Mouse (Mus musculus): ENCODE results near the gene Ppih. TPM values are rescaled to one million over a fixed set of nuclear protein-coding genes. Genes with fewer than 3 reads are reported as not detected.
"Not testable (repeated sequence)": the region's sequence is repeated elsewhere in the genome, so short reads cannot be mapped to it uniquely, and the experiment has no call there.

Gene Ppih
- total RNA-seq, 2 experiments from 2014 or later = 23.0 to 26.7 TPM

DNA sequence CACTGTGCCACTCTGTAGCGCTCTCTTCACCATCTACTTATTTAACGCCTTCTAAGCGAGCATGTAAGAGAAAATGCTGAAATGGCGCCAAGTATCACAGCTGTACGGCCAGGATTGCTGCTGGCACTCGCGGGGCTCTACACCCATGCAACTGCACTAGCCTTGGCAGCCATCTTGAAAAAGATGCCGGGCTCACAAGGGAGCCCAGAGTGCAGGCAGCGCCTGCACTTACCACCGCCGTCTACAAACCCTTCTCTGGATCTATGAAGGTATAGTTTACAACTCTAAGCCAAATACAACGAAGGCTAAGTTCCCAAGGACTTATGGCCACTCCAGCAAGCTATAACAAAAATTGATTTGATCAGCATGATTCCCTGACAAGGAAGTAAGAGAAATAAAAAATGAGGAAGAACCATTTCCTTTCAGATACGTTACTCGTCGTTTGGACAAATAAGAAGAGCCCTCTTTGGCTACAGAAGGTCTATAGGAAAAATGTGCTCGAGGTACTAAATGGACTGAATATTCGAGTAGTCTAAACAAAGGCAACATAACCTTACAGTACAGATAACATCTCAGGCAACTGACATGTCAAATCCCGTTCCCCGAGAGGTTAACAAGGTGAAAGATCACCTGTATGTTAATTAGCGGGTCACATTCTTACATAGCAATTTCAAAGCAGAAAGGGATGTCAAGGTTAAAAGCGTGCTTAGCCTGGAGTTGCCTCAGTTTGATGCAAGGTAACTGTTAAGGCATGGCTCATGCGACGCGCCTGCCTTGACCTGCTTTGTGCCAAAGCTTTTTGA is 27.4 kb downstream of the Ppih start:
- DNase-seq (ENCODE audit: low spot score in 2 of 2) = peak; percentile 48 to 63

DNA sequence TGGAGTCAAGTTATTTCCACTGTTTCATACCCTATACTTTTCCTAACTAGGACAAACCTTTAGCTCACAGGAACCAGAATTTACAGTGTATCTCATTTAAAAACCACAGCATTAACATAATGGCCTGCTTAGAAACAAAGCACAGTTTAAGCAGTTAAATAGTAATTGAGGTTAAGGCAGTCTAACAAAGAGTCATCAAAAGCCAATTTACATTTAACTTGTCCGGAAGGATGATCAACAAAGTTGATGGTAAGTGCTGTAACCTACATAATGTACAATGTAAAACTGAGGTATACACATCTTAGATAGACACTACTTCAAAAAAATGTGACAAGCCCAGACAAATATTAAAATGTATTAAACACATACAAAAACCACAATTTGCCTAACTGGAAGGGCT is 28.4 kb downstream of the Ppih start:
- no peak for DNase-seq (ENCODE audit: low spot score in 2 of 2)

DNA sequence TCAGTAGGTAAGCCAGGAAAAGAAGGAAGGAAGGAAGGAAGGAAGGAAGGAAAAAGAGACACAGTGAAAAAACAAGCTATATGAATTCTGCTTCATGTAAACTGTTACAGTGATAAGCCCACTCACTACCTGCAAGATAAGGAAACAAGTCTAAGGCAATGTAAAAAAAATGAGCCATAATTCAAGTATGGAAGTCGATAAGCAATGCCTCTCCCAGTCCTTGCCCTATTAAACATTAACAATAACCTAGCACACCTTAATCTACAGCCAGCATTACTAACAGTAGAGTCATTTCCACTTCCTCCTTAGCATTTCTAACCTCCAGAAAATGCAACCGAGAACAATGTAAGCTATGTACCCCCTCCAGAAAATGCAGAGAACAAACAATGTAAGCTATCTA is 35.0 kb downstream of the Ppih start:
- DNase-seq (ENCODE audit: low spot score in 2 of 2) = no peak

DNA sequence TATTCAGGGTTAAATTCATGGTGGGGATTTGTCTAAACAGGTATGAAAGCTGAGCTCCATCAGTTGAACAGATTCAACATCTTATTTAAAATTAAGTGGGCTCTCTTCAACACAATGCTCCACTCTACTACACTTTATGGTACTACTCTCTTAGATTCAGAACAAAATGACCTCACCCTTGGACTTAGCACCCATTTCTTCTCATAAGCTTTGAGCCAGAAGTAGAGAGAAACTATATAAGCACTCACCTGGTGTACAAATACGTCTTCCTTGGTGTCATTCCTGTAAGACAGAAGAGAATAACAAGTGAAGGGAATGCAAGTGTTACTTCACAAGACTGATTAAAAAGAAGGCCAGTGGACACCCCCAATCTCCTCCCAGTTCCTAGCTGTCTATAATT is 35.5 kb downstream of the Ppih start:
- no peak for DNase-seq (ENCODE audit: low spot score in 2 of 2)

DNA sequence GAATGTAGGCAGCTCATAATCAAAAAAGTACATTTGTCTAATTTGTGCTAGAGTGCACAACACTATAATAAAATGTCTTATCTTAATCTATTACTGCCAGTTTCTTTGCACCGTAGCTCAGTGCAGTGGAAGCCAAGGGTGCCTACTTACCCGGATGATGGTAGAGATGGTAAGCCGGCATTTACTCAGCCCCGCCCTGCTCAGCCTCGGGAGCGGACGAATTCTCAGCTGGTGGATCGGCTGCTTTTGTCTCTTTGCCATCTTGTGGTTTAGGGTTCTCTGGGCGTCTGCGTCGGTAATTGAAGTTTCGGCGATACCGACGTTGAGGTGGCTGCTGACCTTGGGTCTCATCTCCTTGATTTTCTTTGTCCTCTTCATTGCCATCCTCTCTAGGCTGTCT is 41.6 kb downstream of the Ppih start:
- DNase-seq (ENCODE audit: low spot score in 2 of 2) = not testable (repeated sequence)

DNA sequence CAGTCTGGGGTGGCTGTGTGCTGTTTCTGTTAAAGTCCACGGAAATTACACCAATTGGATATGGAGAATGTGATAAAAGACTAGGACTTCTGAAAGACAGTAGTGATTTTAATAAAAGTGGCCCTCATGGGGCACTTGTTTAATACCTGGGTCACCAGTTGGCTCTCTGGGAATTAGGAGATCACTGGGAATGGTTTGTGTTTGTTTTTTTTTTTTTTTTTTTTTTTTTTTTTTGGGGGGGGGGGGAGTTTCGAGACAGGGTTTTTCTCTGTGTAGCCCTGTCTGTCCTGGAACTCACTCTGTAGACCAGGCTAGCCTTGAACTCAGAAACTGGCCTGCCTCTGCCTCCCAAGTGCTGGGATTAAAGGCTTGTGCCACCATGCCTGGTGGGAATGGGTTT is 44.6 kb downstream of the Ppih start:
- no peak for DNase-seq (ENCODE audit: low spot score in 2 of 2)

DNA sequence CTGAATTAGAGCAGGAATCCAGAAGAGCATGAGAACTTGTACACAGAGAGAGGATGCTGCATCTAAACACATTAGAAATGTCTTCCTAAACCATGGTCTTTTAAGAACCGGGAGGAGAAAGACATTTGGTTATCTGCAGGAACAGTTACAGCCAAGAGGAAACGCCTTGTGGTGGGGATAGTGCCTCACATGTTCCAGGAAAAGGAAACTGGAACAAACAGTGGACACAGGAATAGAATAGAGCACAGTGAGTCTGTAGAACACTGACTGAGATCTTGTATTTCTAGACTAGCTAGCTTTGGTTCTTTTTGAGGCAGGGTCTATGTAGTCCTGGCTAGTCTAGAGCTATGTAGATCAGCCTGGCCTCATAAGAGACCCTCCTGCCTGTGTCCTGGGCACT is 45.1 kb downstream of the Ppih start:
- no peak for DNase-seq (ENCODE audit: low spot score in 2 of 2)

DNA sequence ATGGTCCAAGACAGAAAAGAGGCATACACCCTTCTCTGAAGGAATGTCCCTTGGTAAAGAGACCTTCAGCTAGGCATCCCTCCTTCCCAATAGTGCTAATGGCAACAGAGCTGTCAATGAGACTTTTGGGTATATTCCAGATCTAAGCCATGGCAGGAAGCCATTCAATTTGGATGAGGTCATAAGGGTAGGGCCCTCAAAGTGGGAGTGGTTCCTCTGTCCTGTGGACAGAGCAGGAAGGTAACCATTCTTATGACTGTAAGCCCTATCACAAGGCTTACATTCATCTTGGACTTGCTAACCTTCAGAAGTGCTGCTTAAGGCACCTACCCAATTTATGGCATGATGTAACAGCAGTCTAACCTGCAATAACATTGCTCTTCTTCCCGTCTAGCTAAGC is 45.7 kb downstream of the Ppih start:
- no peak for DNase-seq (ENCODE audit: low spot score in 2 of 2)

DNA sequence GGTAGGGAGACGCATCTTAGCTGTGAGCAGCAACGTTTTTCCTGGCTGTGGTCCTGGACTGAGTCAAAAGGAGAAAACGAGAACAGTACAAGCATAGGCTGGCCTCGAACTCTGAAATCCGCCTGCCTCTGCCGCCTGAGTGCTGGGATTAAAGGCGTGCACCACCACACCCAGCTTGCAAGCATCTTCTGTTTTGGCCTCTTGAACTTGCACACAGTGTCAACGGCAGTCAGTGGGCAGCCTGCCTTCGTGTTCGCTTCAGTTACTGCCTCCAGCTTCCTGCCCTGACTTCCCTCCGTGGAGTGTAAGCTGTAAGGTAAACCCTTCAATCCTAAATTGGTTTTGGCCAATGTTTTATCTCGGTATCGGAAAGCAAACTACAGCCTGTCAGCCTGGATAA is 53.7 kb downstream of the Ppih start:
- no peak for DNase-seq (ENCODE audit: low spot score in 2 of 2)

DNA sequence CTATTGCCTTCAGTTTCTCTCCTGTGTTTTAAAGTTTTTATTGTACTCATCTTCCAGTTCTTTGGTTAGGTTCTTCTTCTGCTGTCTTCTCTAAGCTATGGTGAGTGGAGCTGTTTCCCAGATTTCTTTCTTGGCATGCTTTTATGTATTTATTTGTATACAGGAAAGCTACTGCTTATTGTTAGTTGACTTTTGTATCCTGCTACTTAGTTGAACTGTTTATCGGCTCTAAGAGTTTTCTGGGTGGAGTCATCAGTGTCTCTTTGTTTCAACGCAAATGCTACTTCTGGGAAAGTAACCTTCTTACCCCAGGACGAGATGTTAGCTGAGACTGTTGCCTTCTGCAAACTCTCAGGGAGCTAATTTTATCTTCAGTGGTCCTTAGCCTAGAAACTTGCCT is 56.9 kb downstream of the Ppih start:
- DNase-seq (ENCODE audit: low spot score in 2 of 2) = no peak

DNA sequence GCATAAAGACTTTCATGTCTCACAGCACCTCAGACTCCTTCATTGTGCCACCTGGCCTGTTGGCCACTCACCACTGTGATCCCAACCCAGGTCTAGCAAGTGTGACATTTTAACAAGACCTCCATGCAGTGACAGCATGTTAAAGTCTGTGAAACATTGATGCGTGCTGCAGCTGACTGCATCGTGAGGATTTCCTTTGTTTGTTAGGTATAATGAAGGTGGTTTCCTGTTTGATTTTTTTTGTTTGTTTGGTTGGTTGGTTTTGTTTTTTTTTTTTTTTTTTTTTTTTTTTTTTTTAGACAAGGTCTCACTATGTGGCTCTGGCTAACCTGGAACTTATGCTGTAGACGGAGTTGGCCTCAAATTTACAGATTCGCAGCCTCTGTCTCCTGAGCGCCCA is 57.9 kb downstream of the Ppih start:
- no peak for DNase-seq (ENCODE audit: low spot score in 2 of 2)

DNA sequence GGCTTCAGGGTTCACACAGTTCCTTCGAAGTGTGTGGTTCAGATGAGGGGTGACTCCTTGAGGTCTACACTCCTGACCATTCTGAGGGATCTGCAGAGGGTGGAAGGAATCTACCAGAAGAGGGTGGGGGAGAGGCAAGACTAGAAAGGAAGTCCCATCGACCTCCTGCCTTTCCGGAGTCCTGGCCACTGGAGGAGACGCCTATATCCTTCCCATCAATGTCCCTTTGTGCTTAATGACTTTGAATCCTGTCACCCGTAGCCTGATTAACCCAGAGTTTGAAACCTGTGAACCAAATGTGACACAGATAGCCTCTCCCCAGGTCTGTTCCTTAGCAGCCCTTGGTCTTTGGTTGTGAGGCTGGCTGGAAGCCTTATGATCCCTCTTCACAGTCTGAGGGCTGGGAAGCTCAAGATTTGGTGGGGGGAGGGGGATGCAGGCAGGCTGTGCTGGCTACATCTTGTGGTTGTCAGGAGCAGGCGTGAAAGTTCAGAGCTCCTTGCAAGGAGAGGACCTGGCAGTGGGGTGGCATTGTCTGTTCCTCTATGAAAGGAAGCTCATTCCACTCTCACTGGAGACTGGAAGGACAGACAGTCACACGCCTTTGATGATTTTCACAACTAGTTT is 59.1 kb downstream of the Ppih start:
- no peak for DNase-seq (ENCODE audit: low spot score in 2 of 2)

DNA sequence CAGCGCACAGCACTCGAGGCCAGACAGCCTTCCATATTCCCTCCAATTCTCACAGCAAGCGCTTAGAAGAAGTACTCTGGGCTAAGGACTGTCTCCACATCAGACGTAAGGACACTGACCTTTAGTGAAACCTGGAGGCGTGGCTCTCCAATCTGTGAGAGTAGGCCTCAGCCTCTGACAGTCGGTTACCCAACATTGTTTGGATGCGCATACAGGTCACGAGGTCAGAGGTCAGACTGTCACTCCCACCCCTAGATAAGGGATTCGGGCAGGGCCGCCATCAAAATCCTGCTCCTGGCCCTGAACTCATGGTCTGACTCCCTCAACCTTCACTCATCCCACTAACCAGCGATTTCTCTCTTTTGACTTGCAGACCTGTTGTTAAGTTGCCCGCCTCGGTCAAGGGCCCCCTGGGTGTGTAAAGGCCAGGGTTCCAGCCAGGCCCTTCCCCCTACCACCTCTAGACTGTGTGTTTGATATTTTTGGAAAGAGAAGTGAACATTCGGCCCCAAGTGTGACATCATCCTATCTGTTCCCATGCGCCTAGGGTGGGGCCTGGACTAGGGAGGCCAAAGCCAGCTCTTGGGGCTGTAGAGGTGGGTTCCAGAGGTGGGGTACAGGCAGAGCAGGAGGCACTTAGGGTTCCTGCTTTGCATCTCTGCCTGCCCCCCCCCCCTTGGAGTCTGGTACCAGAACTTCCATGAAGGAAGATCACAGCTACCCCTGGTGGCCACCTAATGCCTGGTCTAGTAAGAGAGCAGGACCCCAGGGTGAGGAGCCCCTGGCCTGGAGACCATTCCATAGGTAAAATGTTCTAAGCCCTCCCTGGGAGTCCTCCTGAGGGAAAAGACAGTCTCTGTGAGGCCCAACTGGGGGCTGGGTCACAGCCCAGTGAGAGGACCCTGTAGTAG is 60.7 kb downstream of the Ppih start:
- DNase-seq (ENCODE audit: low spot score in 2 of 2) = no peak

DNA sequence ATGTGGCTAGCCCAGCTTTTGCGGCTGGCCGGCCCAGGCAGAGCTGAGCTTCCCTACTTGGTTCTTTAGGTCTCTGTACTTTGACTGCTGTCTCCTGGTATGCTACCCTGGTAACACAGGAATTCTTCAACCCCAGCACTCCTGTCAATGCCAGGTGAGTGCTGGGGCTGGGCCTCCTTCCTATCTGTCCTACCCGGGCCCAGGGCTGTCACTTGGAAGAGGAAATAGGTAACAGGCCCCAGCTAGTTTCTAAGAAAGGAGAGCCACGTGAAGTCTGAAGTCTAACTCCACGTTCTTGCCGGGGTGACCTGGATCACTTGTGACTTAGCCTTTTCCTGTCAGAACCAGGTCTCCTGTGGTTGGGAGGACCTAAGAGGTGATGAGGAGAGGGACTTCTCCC is 63.3 kb downstream of the Ppih start:
- DNase-seq (ENCODE audit: low spot score in 2 of 2) = no peak

DNA sequence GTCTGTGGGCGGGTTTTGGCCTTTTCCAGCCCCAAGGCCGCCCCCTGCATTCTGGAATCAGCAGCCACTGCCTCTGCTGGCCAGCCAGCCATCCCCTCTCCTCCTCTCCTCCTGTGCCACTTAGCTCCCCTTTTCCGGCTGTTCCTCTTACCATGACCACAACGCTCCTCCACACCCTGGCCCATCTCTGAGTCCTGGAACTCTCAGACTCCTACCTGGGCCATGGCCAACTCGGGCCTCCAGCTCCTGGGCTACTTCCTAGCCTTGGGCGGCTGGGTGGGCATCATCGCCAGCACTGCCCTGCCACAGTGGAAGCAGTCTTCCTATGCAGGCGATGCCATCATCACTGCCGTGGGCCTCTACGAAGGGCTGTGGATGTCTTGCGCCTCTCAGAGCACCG is 65.0 kb downstream of the Ppih start, which contains the start of gene Cldn19:
TSS of gene Cldn19 (plus strand) at position 64 of the 400 bp plus-strand sequence.
- DNase-seq (ENCODE audit: low spot score in 2 of 2) = no peak

DNA sequence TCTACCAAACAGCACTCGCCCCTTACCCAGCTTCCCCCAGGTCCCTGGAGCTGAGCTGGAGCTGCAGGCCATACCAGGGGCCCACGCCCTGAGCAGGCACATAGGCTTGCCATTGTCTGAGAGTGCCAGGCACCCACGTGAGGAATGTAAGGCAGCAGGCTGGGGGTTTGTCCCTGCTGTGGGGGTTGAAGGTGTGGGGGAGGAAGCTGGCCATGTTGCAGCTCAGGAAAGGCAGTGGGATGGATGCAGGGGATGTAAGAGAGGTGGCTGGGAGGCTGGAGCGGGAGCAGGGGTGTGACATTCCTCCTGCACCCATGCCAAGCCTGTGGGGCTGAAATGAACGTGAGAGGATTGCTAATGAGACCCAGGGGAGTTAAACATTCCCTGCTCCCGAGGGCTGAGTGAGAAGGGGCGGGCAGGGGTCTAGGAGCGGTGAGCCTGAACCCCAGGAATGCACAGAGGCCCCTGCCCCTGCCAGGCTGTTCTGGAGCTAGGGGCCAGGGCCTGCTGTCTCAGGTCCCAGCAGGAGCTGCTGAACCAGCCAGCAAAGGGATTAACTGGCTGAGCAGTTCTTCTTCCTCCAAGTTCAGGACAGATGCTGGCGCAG is 66.2 kb downstream of the Ppih start:
- peak in 1 of 2 experiments; percentile 22 for DNase-seq (ENCODE audit: low spot score in 2 of 2)

DNA sequence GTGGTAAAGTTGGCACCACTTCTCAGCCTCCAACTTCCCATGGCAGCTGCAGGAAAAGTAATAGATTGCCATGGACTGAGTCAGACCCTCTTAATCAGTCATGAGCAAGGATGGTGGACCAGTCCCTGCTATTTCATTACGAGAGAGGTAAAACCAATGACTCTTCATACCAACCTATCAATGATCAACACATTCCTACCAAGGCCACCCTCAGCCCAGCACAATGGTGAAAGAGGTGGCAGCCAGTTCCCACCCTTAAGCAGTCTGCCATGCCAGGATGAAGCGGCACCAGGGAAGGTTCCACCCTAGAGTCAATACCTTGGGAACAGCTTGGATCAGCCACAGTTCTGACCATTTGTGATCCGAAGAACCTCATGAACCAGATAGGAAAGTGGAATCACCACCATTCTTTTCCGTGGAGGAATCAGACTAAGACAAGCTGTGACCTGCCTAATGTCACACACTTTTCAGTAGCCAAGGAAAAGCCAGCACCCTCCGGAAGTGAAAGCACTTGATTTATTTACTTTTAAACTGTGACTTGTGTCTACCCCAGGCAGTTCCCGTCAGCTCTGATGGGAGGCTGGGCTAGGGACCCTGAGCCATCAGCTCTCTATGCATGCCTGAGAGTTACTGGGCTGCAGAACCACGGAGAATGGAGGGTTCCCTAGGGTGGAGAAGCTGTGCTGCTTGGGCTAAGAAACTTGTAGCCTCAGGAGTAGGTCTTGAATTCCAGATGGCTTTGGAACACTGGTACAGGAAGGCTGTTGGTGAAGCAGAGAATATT is 68.1 kb downstream of the Ppih start:
- DNase-seq (ENCODE audit: low spot score in 2 of 2) = no peak
